Mouse (Mus musculus) small intestine, adult 2 months (tissue): ENCODE measurements at regions not wholly inside any gene's neighbourhood (a gene's known extent, or its start where the extent isn't known, plus 50 kb on each side); places are given as distances from the start of the nearest gene placed in this dataset.

Experiments
- CTCF ChIP-seq: fragments of 200-500 bp; IDR thresholded peaks from 2 replicates; pipeline ENCODE4 v1.5.1; 2012; ENCODE audit warnings: low read depth, mild to moderate bottlenecking, control low read depth, inconsistent platforms, low read length, moderate library complexity, mixed read lengths; ENCODE audit not compliant: insufficient replicate concordance, insufficient read length; ENCODE audit errors: extremely low read depth
- POLR2A ChIP-seq: fragments of 200-500 bp; IDR thresholded peaks from 2 replicates; pipeline ENCODE4 v1.6.1; 2012; ENCODE audit warnings: low read depth, mild to moderate bottlenecking, control low read depth, inconsistent platforms, low read length, moderate library complexity

DNA sequence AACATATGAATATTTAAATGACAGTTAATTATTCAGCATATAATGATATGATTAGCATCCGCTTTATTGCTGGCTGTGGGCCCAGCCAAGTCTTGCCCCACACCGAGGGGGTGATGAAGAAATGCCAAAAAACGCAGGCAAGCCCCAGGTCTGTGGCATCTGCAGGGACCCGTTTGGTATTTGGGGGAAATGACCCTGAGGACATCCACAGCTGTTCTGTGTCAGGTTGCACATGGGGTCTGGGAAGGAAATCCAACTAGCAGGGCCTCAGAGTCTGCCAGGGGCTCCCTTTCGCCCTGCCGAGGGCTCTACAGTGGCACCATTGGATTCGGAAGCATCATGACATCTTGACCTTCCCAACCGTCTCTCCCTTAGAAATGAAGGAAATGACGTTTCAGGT lies 80.0 kb downstream of the 3100002H09Rik start:
- TF ChIP-seq CTCF (no peak), POLR2A (no peak)
